Mouse (Mus musculus) myocyte (in vitro differentiated cells): ENCODE measurements around the gene Nadk2. TPM values are rescaled to one million over a fixed set of nuclear protein-coding genes. Genes with fewer than 3 reads are reported as not detected.
A peak's percentile ranks its signal among the peaks of the same experiment; 100 is the strongest.

Source experiments
- H3K27me3 ChIP-seq: one replicate; pipeline ENCODE4 v1.6.1; 2011; ENCODE audit not compliant: control insufficient read depth, insufficient read depth, insufficient read length
- H3K36me3 ChIP-seq: one replicate; pipeline ENCODE4 v1.6.1; 2011; ENCODE audit not compliant: control insufficient read depth, insufficient read depth
- H3K4me2 ChIP-seq: one replicate; pipeline ENCODE4 v1.6.1; 2011; ENCODE audit warnings: low read depth, control low read depth
- H3K4me3 ChIP-seq: one replicate; pipeline ENCODE4 v1.5.1; 2011; ENCODE audit warnings: mild to moderate bottlenecking, control low read depth, moderate library complexity
- H3K79me2 ChIP-seq: one replicate; pipeline ENCODE4 v1.6.1; 2011; ENCODE audit not compliant: control insufficient read depth, insufficient read depth
- H3ac ChIP-seq: one replicate; pipeline ENCODE4 v1.6.1; 2011; ENCODE audit not compliant: control insufficient read depth, insufficient read length
- CEBPB ChIP-seq: IDR thresholded peaks from 2 replicates; pipeline ENCODE4 v1.6.1; 2011; ENCODE audit warnings: mild to moderate bottlenecking, moderate library complexity; ENCODE audit not compliant: poor library complexity, insufficient read depth, severe bottlenecking
- E2F4 ChIP-seq: IDR thresholded peaks from one replicate; pipeline ENCODE4 v1.6.1; 2011; ENCODE audit warnings: mild to moderate bottlenecking, control low read depth, moderate library complexity; ENCODE audit not compliant: insufficient read depth
- MAX ChIP-seq: IDR thresholded peaks from one replicate; pipeline ENCODE4 v1.6.1; 2011; ENCODE audit warnings: low read depth, mild to moderate bottlenecking, control low read depth
- MYOD1 ChIP-seq, 3 experiments: IDR thresholded peaks; one replicate each; pipeline ENCODE4 v1.6.1; 2011; ENCODE audit warnings: control low read depth in 2 of 3, low read depth in 2 of 3, mild to moderate bottlenecking in 2 of 3, moderate library complexity in 1 of 3; ENCODE audit not compliant: insufficient read length in 2 of 3, control insufficient read depth in 1 of 3
- MYOG ChIP-seq, 3 experiments: IDR thresholded peaks; one replicate each; pipeline ENCODE4 v1.6.1; 2011; ENCODE audit warnings: control low read depth in 2 of 3, low read depth in 2 of 3, mild to moderate bottlenecking in 2 of 3; ENCODE audit not compliant: insufficient read length in 2 of 3, control insufficient read depth in 1 of 3, insufficient read depth in 1 of 3
- POLR2A ChIP-seq: IDR thresholded peaks from one replicate; pipeline ENCODE4 v1.6.1; 2011; ENCODE audit warnings: low read depth, mild to moderate bottlenecking, control low read depth, moderate library complexity; ENCODE audit not compliant: insufficient read length
- POLR2AphosphoS2 ChIP-seq: IDR thresholded peaks from one replicate; pipeline ENCODE4 v1.6.1; 2011; ENCODE audit warnings: low read depth, control low read depth; ENCODE audit not compliant: insufficient read length
- REST ChIP-seq: IDR thresholded peaks from one replicate; pipeline ENCODE4 v1.6.1; 2011; ENCODE audit warnings: mild to moderate bottlenecking, control low read depth, moderate library complexity; ENCODE audit not compliant: insufficient read depth, insufficient read length
- SRF ChIP-seq: IDR thresholded peaks from one replicate; pipeline ENCODE4 v1.6.1; 2011; ENCODE audit warnings: low read depth; ENCODE audit not compliant: control insufficient read depth, insufficient read length
- TCF12 ChIP-seq: IDR thresholded peaks from one replicate; pipeline ENCODE4 v1.6.1; 2011; ENCODE audit warnings: mild to moderate bottlenecking, control low read depth; ENCODE audit not compliant: poor library complexity, insufficient read depth, severe bottlenecking
- TCF3 ChIP-seq: IDR thresholded peaks from one replicate; pipeline ENCODE4 v1.6.1; 2011; ENCODE audit warnings: low read depth, control low read depth; ENCODE audit not compliant: insufficient read length
- USF1 ChIP-seq: IDR thresholded peaks from one replicate; pipeline ENCODE4 v1.6.1; 2011; ENCODE audit warnings: low read depth, mild to moderate bottlenecking, control low read depth, moderate library complexity
- polyA plus RNA-seq: library from polyadenylated mRNA; unstranded; fragments of >200 nt; fragmentation: generic; extraction: Trizol; gene quantifications from one replicate; pipeline ENCODE4 v1.2.1, GENCODE M21; 2012; ENCODE audit warnings: missing spikeins

The Nadk2 gene
- polyA plus RNA-seq, 1 experiment = 6.3 TPM

- H3K4me2 ChIP-seq = no peak overlapping the region
- no peak overlapping the region for H3K4me3 ChIP-seq
- H3K79me2 ChIP-seq = peaks cover 69% of the 10 kb centered on the region
- H3ac ChIP-seq = no peak overlapping the region
- no peak for TF ChIP-seq POLR2A
- no peak for TF ChIP-seq POLR2AphosphoS2
- TF ChIP-seq CEBPB = no peak
- no peak for TF ChIP-seq MYOG (IDR thresholded peaks at IDR 0.05; ENCODE audit: control insufficient read depth in 1 of 3, insufficient read depth in 1 of 3, insufficient read length in 2 of 3, low read depth in 2 of 3)
- TF ChIP-seq REST = no peak
- TF ChIP-seq E2F4 = no peak
- no peaks in the 10 kb centered on the region for H3K27me3 ChIP-seq
- peaks cover 58% of the 10 kb centered on the region for H3K36me3 ChIP-seq
Measured at GRCm38 (mm10) chr15:9132693-9133443, 61.8 kb downstream of the Nadk2 start.

GRCm38 (mm10) chr15:9134891-9135507, 63.9 kb downstream of the Nadk2 start:
- H3ac ChIP-seq = no peak overlapping the region
- H3K4me2 ChIP-seq = peak overlapping the region; percentile 7
- peaks cover 83% of the 10 kb centered on the region for H3K79me2 ChIP-seq
- TF ChIP-seq CEBPB (no peak), MYOG (IDR thresholded peaks at IDR 0.05; ENCODE audit: control insufficient read depth in 1 of 3, insufficient read depth in 1 of 3, insufficient read length in 2 of 3, low read depth in 2 of 3) (peak; percentile 45 to 90 (median 88)), POLR2AphosphoS2 (no peak), POLR2A (no peak), TCF3 (peak; percentile 65), USF1 (no peak), SRF (no peak), MAX (no peak), MYOD1 (IDR thresholded peaks at IDR 0.05; ENCODE audit: control insufficient read depth in 1 of 3, insufficient read length in 2 of 3, low read depth in 2 of 3) (peak; percentile 67 to 87 (median 86)), E2F4 (no peak), REST (no peak), TCF12 (peak; percentile 76)
- H3K36me3 ChIP-seq = peaks cover 56% of the 10 kb centered on the region
- no peaks in the 10 kb centered on the region for H3K27me3 ChIP-seq
- H3K4me3 ChIP-seq = no peak overlapping the region

- H3K27me3 ChIP-seq = no peaks in the 10 kb centered on the region
- peaks cover 30% of the 10 kb centered on the region for H3K36me3 ChIP-seq
- H3K4me3 ChIP-seq = peak overlapping the region; percentile 52
Measured at GRCm38 (mm10) chr15:9139447-9139846, 68.4 kb downstream of the Nadk2 start.

GRCm38 (mm10) chr15:9140252-9140680, 69.2 kb downstream of the Nadk2 start, which contains the start of gene Lmbrd2:
Gene Lmbrd2, plus strand, starts transcription at chr15:9140550.
- Histone ChIP-seq H3K79me2 (peaks cover 58% of the 10 kb centered on the region), H3ac (peak within 1 kb of the TSS; percentile 30)

More at GRCm38 (mm10) chr15:9139447-9139846, 68.4 kb downstream of the Nadk2 start:
- peaks cover 64% of the 10 kb centered on the region for H3K79me2 ChIP-seq
- peak overlapping the region; percentile 95 for H3K4me2 ChIP-seq
- no peak overlapping the region for H3ac ChIP-seq
- TF ChIP-seq SRF = no peak
- no peak for TF ChIP-seq MYOG (IDR thresholded peaks at IDR 0.05; ENCODE audit: control insufficient read depth in 1 of 3, insufficient read depth in 1 of 3, insufficient read length in 2 of 3, low read depth in 2 of 3)
- TF ChIP-seq USF1 = peak; percentile 44

More at GRCm38 (mm10) chr15:9140252-9140680, 69.2 kb downstream of the Nadk2 start, which contains the start of gene Lmbrd2:
- TF ChIP-seq REST (peak; percentile 8), MYOD1 (IDR thresholded peaks at IDR 0.05; ENCODE audit: control insufficient read depth in 1 of 3, insufficient read length in 2 of 3, low read depth in 2 of 3) (peak in 1 of 3 experiments; percentile 8), TCF3 (no peak), MYOG (IDR thresholded peaks at IDR 0.05; ENCODE audit: control insufficient read depth in 1 of 3, insufficient read depth in 1 of 3, insufficient read length in 2 of 3, low read depth in 2 of 3) (peak in 1 of 3 experiments; percentile 54), USF1 (no peak), TCF12 (no peak), CEBPB (no peak), POLR2A (peak; percentile 77), MAX (peak; percentile 5), POLR2AphosphoS2 (peak; percentile 90), SRF (no peak), E2F4 (peak; percentile 73)
- Histone ChIP-seq H3K27me3 (no peaks in the 10 kb centered on the region), H3K4me3 (peak within 1 kb of the TSS; percentile 52), H3K4me2 (peak within 1 kb of the TSS; percentile 96), H3K36me3 (peaks cover 24% of the 10 kb centered on the region)
